Mouse (Mus musculus): ENCODE measurements at regions not wholly inside any gene's neighbourhood (a gene's known extent, or its start where the extent isn't known, plus 50 kb on each side); places are given as distances from the start of the nearest gene placed in this dataset.

DNA sequence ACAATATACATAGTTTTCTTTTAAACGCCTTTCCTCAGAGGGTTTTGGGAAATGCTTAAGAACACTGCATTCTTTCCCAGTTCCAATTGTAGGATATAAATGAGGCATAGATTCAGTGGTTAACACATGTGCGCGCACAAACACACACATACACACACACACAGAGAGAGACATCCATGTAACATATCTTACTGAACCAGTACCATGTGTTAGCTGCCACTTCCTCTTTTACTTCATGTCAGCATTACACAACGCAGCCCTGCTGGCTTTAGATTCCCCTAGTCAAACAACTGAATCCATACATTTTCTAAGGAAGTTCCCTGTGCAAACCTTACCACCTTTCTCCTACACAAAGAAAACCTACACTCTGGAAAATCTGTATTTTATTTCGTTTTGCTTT is 189.1 kb upstream of the Atp2b1 start:
- ATAC-seq (ENCODE audit: extremely low read depth, insufficient number of reproducible peaks, low FRiP score, poor library complexity, severe bottlenecking) = peak; percentile 92

DNA sequence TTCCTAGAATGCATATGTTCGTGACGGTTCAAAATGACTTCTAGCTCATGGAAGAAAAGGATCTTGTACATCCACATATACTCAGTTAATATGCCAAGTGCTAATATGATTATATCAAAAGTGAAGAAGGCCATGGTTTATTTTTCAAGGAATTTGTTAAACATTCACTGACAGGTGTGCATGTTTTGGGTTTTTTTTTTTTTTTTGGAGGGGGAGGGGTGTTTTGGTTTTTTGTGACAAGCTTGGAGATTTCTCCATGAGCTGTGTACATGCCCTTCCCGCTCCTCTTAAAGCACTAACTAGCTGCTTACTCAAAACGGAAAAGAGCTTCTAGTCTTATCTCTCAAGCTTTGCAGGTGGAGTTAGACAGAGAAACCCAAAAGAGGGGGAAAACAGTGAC is 187.1 kb upstream of the Atp2b1 start:
- ATAC-seq (ENCODE audit: extremely low read depth, insufficient number of reproducible peaks, low FRiP score, poor library complexity, severe bottlenecking) = no peak

DNA sequence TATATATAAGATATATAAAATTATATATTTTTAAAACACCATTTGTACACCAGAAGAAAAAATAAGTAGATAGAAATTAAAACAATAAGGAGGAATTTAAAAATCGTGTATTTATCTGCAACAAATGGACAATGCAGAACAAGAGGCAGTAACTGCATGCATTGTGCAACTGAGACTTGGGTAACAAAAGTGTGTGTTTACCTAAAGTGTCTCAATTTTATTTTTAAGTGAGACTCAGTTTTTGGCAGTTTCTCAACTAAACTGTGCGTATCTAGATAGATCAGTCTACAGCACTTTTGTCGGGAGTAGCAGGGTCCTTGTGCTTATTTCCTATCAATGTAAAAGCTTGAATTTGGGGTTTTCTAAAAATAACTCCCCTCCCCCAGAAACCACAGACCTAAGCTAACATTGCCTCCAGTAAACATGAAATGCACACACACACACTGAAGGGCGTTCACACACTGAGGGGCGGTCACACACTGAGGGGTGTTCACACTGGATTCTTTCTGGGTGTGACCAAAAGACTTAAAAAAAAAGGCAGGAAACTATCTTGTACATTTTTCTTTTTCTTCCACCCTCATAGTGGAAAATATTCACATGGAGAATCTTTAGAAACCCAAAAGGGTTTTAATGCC is 185.7 kb upstream of the Atp2b1 start:
- peak; percentile 45; the same call in 1 of the 2 replicates for ATAC-seq (ENCODE audit: extremely low read depth, insufficient number of reproducible peaks, low FRiP score, poor library complexity, severe bottlenecking)

DNA sequence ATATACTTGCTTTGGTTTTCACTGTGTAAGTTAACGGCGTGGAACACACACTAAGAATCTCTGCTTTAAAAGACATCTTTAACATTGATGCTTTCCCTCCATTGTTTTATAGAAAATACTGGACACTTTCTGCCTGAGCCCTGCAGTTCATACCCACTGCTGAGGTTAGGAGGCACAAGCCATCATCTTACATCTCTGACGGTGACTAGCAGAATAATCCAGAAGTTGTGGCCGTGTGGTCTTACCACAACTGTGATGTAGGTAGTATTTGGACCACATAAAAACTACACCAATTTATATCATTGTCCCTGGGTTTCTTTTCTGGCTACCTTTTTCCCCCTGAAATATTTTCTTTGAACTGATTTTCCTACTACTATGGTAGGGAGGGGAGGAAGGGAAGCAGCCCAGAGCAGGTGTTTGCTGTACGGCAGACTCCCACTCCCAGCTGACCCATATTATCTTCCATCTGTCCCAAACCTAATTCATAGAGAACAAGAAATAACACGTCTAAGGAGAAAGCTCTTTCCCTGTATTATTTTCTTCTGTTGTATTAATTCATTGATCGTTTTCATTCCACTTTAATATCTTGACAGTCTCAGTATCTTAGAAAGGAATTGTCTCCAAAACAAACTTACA is 180.1 kb upstream of the Atp2b1 start:
- no peak for ATAC-seq (ENCODE audit: extremely low read depth, insufficient number of reproducible peaks, low FRiP score, poor library complexity, severe bottlenecking)

DNA sequence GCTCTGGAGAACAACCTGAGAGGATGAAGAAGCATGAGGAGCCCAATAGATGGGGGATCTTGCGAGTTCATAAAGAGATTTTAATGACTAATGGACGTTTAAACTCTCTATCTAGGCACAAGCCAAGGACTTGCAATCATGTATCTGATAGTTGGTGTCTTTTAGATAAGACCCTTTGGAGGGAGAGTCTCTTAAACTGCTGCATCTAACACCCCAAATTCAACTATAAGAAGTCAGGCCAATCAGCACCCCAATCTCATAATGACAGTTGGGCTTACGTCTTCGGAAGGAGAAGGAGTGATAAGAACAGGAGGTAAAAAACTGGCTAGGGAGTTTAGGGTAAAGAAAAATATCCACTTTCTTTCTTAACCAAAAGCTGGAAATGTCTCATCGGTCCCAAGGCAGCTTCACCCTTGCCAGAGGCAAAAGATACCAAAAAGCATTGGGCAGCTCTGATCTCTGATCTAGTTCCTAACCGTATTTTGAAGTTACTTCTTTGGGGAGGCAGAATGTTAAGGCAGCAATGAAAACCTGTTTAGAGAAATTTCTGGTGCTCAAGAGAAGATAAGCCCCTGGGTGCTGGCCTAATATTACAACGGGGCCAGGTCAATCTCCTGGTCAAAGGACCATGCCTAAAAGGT is 173.6 kb upstream of the Atp2b1 start:
- no peak for ATAC-seq (ENCODE audit: extremely low read depth, insufficient number of reproducible peaks, low FRiP score, poor library complexity, severe bottlenecking)

DNA sequence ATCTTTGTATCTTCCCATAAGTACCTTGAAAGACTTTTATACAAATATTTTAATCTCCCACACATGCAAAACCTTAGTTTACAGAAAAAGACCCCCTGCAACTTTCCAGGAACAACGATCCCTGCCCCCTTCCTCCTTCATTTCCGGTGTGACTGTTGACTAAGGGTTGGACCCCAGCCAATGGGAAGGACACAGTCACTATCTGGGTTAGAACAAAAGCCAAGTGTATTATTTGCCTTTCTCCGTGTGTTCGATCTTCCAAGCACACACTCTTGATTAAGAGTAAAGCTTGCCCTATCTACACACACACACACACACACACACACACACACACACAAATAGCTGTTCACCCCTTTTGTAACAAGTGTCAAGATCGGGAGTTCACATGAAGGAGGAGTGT is 172.8 kb upstream of the Atp2b1 start:
- ATAC-seq (ENCODE audit: extremely low read depth, insufficient number of reproducible peaks, low FRiP score, poor library complexity, severe bottlenecking) = no peak

DNA sequence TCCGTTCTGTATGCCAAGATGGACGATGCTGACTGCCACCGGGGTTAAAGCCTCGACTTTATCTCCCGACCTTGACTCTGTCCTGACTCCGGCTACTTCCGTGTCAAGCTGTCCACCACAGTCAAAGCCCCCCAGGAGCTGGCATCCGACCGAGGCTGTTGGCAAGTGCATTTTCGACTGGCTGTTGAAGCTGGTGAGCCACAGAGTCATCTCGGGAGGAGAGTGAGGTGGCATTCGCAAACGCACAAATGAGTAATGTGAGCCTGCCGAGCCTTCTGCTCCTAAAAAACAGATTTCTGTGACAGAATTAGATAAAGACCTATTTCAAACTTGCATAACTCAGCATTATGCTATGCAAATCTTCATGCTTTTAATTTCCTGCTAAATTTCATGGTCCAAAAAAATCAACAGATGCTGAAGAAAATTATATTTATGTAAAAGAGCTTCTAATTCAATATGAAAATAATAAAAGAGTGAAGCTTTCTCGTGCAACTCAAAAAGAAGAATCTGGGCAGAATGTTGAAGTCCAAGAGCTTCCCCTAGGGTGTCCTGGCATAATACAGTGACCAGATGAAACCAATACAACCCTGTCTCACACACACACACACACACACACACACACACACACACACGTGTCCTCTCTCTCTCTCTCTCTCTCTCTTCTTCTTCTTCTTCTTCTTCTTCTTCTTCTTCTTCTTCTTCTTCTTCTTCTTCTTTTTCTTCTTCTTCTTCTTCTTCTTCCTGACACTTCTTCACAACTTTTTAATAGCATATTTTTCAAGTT is 171.2 kb upstream of the Atp2b1 start:
- no peak for ATAC-seq (ENCODE audit: extremely low read depth, insufficient number of reproducible peaks, low FRiP score, poor library complexity, severe bottlenecking)

DNA sequence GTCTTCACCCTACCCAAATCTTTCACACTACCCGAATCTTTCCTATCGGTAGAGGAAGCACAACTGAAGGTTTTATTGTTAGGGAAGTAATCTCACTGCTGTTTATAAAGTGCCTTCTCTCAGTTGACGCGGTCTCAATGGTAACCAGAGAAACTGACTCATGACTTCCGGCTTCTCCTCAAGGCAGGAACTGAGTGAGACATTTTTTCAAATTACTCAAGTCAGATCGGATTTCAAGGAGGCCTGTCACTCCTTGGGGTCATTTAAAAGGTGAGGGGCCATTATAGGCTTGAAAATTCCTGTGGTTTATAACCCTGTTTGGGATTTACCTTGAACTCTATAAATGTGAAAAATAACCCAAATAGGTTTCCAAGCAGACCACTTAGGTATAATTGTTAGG is 170.0 kb upstream of the Atp2b1 start:
- ATAC-seq (ENCODE audit: extremely low read depth, insufficient number of reproducible peaks, low FRiP score, poor library complexity, severe bottlenecking) = peak; percentile 99

DNA sequence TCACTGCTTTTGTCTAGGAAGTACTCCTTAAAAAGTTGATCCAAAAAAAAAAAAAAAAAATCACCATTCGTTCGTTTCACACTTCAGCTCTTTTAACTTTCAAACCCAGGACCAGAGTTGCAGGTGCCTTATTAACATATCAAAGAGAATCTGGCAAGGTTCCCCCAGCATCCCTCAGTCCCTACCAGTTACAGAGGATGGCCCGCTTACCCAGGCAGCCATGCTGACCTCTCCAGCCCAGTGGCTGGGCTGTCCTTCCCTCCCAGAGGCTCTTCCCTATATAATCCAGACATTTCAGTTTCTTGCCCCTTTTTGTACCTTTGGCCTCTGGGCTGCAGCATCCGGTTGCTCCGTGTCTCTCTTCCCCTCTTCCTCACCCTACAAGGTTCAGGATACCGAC is 169.5 kb upstream of the Atp2b1 start:
- no peak for ATAC-seq (ENCODE audit: extremely low read depth, insufficient number of reproducible peaks, low FRiP score, poor library complexity, severe bottlenecking)

DNA sequence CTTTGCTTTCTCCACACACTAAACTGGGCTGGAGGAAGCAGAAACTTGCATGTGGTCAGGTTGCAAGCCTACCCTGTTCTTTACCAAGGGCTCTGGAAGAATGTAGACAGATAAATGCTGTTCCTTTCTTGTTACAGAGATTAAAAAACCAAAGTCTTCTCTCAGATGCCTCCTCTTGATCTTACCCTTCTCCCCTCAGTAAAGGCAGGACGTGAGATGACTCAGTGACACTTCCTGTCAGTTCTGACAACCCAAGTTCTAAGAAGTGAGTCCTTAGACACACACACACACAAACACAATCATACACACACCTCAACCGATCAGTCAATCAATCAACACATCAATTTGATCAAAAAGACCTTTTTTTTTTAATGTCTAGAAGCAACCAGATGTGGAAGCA is 168.8 kb upstream of the Atp2b1 start:
- ATAC-seq (ENCODE audit: extremely low read depth, insufficient number of reproducible peaks, low FRiP score, poor library complexity, severe bottlenecking) = no peak

DNA sequence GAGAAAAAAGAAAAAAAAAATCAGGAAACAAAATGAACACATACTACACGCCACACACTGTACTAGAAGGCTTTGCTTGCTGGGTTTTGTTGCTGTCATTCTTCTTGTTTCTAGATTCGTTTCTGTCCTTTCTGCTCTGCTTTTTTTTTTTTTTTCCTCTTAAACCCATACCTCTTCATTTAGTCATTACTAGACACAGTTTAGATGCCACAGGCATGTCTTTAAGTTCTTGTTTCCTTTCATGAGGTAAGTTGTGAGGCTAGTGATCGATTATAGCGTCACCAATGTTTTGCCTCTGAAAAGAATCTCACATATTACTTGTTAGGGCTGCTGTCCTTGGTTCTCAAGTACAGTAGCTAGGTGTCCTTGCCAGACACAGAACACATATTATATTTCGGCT is 168.3 kb upstream of the Atp2b1 start:
- no peak for ATAC-seq (ENCODE audit: extremely low read depth, insufficient number of reproducible peaks, low FRiP score, poor library complexity, severe bottlenecking)

DNA sequence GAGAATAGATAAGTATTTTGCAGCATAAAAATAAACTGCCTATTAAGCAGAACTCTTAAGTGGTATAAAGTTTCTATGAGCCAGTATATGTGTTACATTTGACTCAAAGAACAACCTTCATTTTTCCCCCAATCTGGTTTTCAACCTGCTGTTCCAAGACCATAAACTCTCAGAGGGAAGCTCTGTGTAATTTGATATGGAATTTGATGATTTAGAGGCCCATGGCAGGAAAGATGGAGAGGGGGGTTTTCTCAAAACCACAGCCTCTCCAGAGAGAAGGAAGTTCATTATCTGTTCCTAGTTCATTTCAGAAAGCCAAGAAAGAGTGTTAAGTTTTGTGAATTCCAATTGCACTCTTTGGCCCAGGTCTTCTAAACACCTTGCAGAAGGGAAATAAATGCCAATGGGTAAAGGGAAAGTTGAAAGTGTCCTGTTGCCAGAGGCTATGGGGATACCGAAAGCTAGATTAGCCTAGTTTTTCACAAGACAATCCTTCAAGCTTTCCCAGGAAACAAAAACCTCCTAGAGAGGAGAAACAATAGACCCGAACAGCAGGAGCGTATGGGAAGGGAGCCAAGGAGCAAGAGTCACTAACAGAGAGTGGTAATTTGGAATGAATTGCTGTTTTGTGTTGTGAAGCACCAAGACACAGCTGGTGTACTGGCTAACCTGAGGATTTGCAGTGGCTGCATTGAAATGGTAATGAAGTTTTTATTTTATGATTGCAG is 165.2 kb upstream of the Atp2b1 start:
- no peak for ATAC-seq (ENCODE audit: extremely low read depth, insufficient number of reproducible peaks, low FRiP score, poor library complexity, severe bottlenecking)

DNA sequence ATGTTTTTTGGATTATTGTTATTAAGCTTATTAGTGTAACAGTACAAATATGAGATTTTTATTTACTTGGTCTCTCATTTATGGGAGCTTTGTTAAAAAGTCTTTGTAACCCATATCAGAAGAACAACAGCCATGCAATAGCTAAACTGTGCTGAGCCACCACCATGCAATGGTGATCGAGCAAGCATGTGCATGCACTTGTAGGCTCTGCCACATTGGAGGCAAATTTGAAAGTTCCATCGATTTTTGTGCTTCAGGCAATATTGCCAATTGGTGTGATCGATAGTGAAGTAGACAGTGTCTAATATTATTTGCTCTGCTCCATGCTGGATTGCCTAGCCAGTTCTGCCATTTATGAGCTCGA is 164.6 kb upstream of the Atp2b1 start:
- no peak for ATAC-seq (ENCODE audit: extremely low read depth, insufficient number of reproducible peaks, low FRiP score, poor library complexity, severe bottlenecking)

DNA sequence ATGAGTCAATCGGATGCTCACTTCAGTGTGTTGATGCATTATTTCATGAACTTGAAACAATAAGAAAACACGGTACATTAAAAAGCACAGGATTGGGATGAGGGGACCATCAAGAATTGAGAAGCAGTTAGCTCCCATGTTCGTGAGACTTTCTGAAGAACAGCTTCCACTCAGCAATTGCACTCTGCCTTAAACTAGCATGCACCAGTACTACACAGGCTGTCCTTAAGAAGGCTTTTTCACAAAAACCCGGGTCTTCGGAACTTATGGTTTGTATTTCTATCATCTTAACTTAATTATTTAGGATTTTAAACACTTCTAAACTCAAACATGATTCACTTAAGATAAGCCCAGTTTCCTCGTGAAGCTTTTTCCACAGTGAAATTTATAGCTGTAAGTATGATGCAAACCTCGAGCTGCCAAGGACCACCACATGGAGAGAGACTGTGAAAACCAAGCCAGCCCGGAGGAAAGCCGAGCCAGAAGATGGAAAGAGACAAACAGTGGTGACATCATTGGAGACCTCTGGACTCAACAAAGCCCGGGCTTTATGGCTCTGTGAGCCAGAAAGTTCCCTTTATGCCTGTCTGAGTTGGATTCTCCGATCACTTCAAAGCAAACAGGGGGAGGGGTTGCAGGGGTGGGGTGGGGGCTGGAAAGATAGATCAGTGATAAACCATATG is 162.7 kb upstream of the Atp2b1 start:
- no peak for ATAC-seq (ENCODE audit: extremely low read depth, insufficient number of reproducible peaks, low FRiP score, poor library complexity, severe bottlenecking)

DNA sequence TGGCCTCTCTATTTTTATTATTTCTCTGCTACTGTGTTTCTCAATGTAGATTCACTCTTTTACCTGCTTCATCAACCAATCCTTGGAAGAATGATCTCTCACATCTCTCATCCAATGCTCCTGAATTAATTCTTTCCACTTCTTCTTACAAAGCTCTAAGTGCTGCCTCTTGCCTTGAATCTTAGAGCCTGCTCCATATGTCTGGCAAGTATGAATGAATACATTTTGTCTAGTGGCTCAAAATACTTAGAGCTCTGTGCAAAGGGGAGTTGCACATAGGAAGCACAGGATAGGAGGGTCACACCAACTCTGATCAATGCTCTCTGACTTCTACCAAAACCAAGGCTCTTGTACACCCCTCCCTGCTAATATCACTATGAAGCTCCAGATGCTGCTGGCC is 153.1 kb upstream of the Atp2b1 start:
- no peak for ATAC-seq (ENCODE audit: extremely low read depth, insufficient number of reproducible peaks, low FRiP score, poor library complexity, severe bottlenecking)

DNA sequence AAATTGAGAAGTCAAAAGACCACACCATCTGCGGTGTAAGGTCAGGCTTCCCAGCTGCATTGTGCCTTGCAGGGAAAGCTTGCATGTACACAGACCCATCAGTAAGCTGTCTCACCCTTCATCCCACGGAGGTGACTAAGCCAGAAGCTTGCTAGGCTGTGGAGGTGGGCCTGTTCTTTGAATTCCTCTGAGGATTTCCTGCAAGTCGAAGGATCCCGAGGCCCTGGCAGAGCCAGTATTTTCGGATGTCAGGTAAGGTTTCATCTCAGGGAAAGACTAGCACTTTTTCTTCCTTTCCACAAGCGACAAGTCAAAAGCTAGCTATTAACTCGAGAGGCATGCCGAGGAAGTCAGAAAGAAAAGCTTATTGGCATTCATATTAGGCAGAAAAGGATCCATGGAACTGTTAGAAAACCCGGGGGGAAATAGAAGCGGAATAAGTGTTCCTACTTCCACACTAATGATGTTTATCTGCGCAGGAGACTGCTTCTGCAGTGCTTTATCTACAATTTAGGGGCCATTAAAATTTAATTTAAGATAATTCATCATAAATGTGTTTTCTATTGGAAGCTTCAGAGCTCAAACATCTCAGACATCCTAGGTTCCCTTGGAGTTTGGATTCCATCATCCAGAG is 148.3 kb upstream of the Atp2b1 start:
- ATAC-seq (ENCODE audit: extremely low read depth, insufficient number of reproducible peaks, low FRiP score, poor library complexity, severe bottlenecking) = no peak

DNA sequence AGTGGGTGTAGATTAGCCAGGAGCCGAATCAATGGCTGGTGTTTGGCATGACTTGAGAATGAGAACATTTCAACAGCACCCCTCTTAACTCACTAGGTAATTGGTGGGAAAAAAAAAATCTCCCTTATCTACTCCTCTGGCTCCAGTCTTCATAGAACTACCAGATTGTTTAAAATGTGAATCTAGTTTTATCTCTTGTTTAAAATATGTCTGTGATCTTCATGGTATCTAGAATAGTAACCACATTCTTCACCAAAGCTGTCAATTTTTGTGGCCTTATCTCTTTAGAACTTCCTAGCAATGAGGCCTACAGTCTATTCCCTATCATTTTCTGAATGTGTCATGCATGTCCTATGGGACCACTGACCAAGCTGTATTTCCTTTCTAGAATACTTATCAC is 134.4 kb upstream of the Atp2b1 start:
- no peak for ATAC-seq (ENCODE audit: extremely low read depth, insufficient number of reproducible peaks, low FRiP score, poor library complexity, severe bottlenecking)

DNA sequence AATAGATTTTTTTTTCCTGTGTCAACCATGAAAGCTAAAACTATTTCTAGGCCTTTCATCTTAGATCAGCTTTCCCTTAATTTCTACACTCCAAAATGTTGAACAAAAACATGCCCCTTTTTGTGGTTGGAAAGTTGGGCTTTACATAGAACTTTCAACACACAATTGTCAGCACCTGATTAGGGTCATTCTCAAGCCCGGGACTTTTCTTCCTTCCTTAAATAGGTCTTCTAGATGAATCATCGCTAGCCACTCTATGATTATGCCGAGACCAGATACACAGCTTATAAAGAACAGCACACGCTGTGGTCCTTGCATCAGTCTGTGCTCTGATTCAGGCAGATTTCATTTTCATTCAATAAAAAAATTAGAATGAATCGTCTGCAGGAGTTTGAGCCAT is 133.3 kb upstream of the Atp2b1 start:
- no peak for ATAC-seq (ENCODE audit: extremely low read depth, insufficient number of reproducible peaks, low FRiP score, poor library complexity, severe bottlenecking)

Data from neutrophil, adult 5-6 weeks (primary cell).